Mouse (Mus musculus) thymus, adult 2 months (tissue): ENCODE data around the gene Wdr92.

ENCODE experiments used
- CTCF ChIP-seq: fragments of 200-500 bp; IDR thresholded peaks from 2 replicates; pipeline ENCODE4 v1.5.1; 2012; ENCODE audit warnings: mild to moderate bottlenecking, control low read depth, low read length, moderate library complexity, borderline replicate concordance; ENCODE audit not compliant: control insufficient read depth, poor library complexity, insufficient read depth; ENCODE audit errors: extremely low read depth
- POLR2A ChIP-seq: fragments of 200-500 bp; IDR thresholded peaks from 2 replicates; pipeline ENCODE4 v1.6.1; 2012; ENCODE audit warnings: mild to moderate bottlenecking, low read length, control low read depth, moderate library complexity; ENCODE audit not compliant: control insufficient read depth, poor library complexity, insufficient read depth; ENCODE audit errors: extremely low read depth

- TF ChIP-seq CTCF = no peak
- no peak for TF ChIP-seq POLR2A
Measured at GRCm38 (mm10) chr11:17160242-17160641, 21.7 kb upstream of the Wdr92 start.
